Mouse (Mus musculus): Measurements from ENCODE around the gene Zbtb32. TPM values are rescaled to one million over a fixed set of nuclear protein-coding genes. Genes with fewer than 3 reads are reported as not detected.

Gene Zbtb32
- total and polyA plus RNA-seq, 3 experiments: 173 to 183 (median 178) TPM

GRCm38 (mm10) chr7:30596093-30596492 is 2.6 kb downstream of the Zbtb32 start:
- H3K4me3 ChIP-seq (replicated peaks in 1 of 3; ENCODE audit: low read depth in 2 of 3, low read length in 2 of 3, poor library complexity in 1 of 3): no peak overlapping the region
- H3K27me3 ChIP-seq (replicated peaks): no peaks in the 10 kb centered on the region
- peaks cover 19% of the 10 kb centered on the region for H3K79me2 ChIP-seq (replicated peaks; ENCODE audit: control insufficient read depth, extremely low read depth, insufficient read depth, poor library complexity, severe bottlenecking)
- peaks cover 3% of the 10 kb centered on the region for H3K9me3 ChIP-seq (replicated peaks; ENCODE audit: low read length)
- H3K27ac ChIP-seq (ENCODE audit: insufficient read depth, low read depth): peak overlapping the region; percentile 100; the same call in 1 of the 2 replicates
- TF ChIP-seq MAX (IDR thresholded peaks at IDR 0.05; ENCODE audit: low read length) (peak; percentile 52; the same call in 1 of the 2 replicates), CHD1 (IDR thresholded peaks at IDR 0.05; ENCODE audit: low read depth, low read length) (no peak), IRF4 (IDR thresholded peaks at IDR 0.05; ENCODE audit: low read depth, low read length) (peak; percentile 65), MAFK (IDR thresholded peaks at IDR 0.05; ENCODE audit: insufficient replicate concordance, low read length) (0 out of 2 replicates have a peak, but pooled peaks have one; percentile 16), EP300 (IDR thresholded peaks at IDR 0.05; ENCODE audit: low read length) (peak; percentile 67), NRF1 (IDR thresholded peaks at IDR 0.05; ENCODE audit: low read depth, low read length) (no peak), TCF12 (IDR thresholded peaks at IDR 0.05; ENCODE audit: low read depth, low read length) (0 out of 2 replicates have a peak, but pooled peaks have one; percentile 33), SIN3A (IDR thresholded peaks at IDR 0.05; ENCODE audit: low read length) (peak; percentile 32; the same call in 1 of the 2 replicates), BHLHE40 (IDR thresholded peaks at IDR 0.05; ENCODE audit: low read depth, low read length) (0 out of 2 replicates have a peak, but pooled peaks have one; percentile 19), JUND (conservative IDR thresholded peaks at IDR 0.05; ENCODE audit: low read depth, low read length) (no peak), MXI1 (IDR thresholded peaks at IDR 0.05; ENCODE audit: low read depth, low read length) (0 out of 2 replicates have a peak, but pooled peaks have one; percentile 27), ZNF384 (IDR thresholded peaks at IDR 0.05; ENCODE audit: low read depth, low read length) (peak; percentile 35; the same call in 1 of the 2 replicates)
- peak overlapping the region; percentile 46 for H3K9ac ChIP-seq (ENCODE audit: insufficient read depth, low read depth)
- DNase-seq (ENCODE audit: extremely low read depth): no peak
- in situ Hi-C loops (cut with MboI; ENCODE audit: low pct_ligation_motif_present, low pct_unique_long_range_greater_than_20kb, low sequenced_read_pairs): no loop called here
- H3K36me3 ChIP-seq (replicated peaks in 1 of 2; ENCODE audit: control insufficient read depth in 1 of 2, insufficient read depth in 1 of 2, low read length in 1 of 2): peaks cover 0 to 4% of the 10 kb centered on the region in 2 experiments
- H3K4me2 ChIP-seq (ENCODE audit: insufficient read depth, low read depth, poor library complexity, severe bottlenecking): peak overlapping the region; percentile 59
- dilution Hi-C loops (cut with MboI; ENCODE audit: extremely low pct_ligation_motif_present, extremely low pct_unique_long_range_greater_than_20kb, low sequenced_read_pairs): no loop called here
- peaks cover 16 to 39% of the 10 kb centered on the region in 2 experiments for H3K4me1 ChIP-seq (ENCODE audit: control insufficient read depth in 1 of 2, insufficient read depth in 2 of 2)

GRCm38 (mm10) chr7:30594510-30595024 is 4.1 kb downstream of the Zbtb32 start:
- H3K4me3 ChIP-seq (replicated peaks in 1 of 3; ENCODE audit: low read depth in 2 of 3, low read length in 2 of 3, poor library complexity in 1 of 3): no peak overlapping the region
- H3K4me2 ChIP-seq (ENCODE audit: insufficient read depth, low read depth, poor library complexity, severe bottlenecking): peak overlapping the region; percentile 93
- peak overlapping the region; percentile 100 for H3K27ac ChIP-seq (ENCODE audit: insufficient read depth, low read depth)
- no peaks in the 10 kb centered on the region for H3K27me3 ChIP-seq (replicated peaks)
- peaks cover 33% of the 10 kb centered on the region for H3K79me2 ChIP-seq (replicated peaks; ENCODE audit: control insufficient read depth, extremely low read depth, insufficient read depth, poor library complexity, severe bottlenecking)
- H3K9ac ChIP-seq (ENCODE audit: insufficient read depth, low read depth): peak overlapping the region; percentile 57
- dilution Hi-C loops (cut with MboI; ENCODE audit: extremely low pct_ligation_motif_present, extremely low pct_unique_long_range_greater_than_20kb, low sequenced_read_pairs): no loop called here
- peak; percentile 86 for DNase-seq (ENCODE audit: extremely low read depth)
- peaks cover 16 to 46% of the 10 kb centered on the region in 2 experiments for H3K4me1 ChIP-seq (ENCODE audit: control insufficient read depth in 1 of 2, insufficient read depth in 2 of 2)
- peaks cover 0 to 14% of the 10 kb centered on the region in 2 experiments for H3K36me3 ChIP-seq (replicated peaks in 1 of 2; ENCODE audit: control insufficient read depth in 1 of 2, insufficient read depth in 1 of 2, low read length in 1 of 2)
- in situ Hi-C loops (cut with MboI; ENCODE audit: low pct_ligation_motif_present, low pct_unique_long_range_greater_than_20kb, low sequenced_read_pairs): no loop called here
- no peaks in the 10 kb centered on the region for H3K9me3 ChIP-seq (replicated peaks; ENCODE audit: low read length)
- TF ChIP-seq MXI1 (IDR thresholded peaks at IDR 0.05; ENCODE audit: low read depth, low read length) (peak; percentile 17; the same call in 1 of the 2 replicates), CHD1 (IDR thresholded peaks at IDR 0.05; ENCODE audit: low read depth, low read length) (peak; percentile 23; the same call in 1 of the 2 replicates), RCOR1 (conservative IDR thresholded peaks at IDR 0.05; ENCODE audit: low read depth, low read length) (no peak; the same call in 1 of the 2 replicates), MYC (IDR thresholded peaks at IDR 0.05; ENCODE audit: low read depth, low read length) (no peak), CTCF (conservative IDR thresholded peaks at IDR 0.05 in 1 of 2, IDR thresholded peaks at IDR 0.05 in 1 of 2; ENCODE audit: low read depth in 2 of 2, low read length in 2 of 2) (no peak), JUN (IDR thresholded peaks at IDR 0.05; ENCODE audit: insufficient read depth, low read depth, low read length) (no peak), E2F4 (IDR thresholded peaks at IDR 0.05; ENCODE audit: insufficient replicate concordance, low read depth, low read length) (no peak), USF1 (IDR thresholded peaks at IDR 0.05; ENCODE audit: low read depth, low read length) (no peak), ELF1 (IDR thresholded peaks at IDR 0.05; ENCODE audit: low read depth, low read length) (no peak), CHD2 (IDR thresholded peaks at IDR 0.05; ENCODE audit: low read length) (no peak), BHLHE40 (IDR thresholded peaks at IDR 0.05; ENCODE audit: low read depth, low read length) (peak; percentile 4; the same call in 1 of the 2 replicates), MAFK (IDR thresholded peaks at IDR 0.05; ENCODE audit: insufficient replicate concordance, low read length) (no peak; the same call in 1 of the 2 replicates), MAX (IDR thresholded peaks at IDR 0.05; ENCODE audit: low read length) (no peak), ZKSCAN1 (IDR thresholded peaks at IDR 0.05; ENCODE audit: borderline replicate concordance, low read depth, low read length) (no peak), JUND (conservative IDR thresholded peaks at IDR 0.05; ENCODE audit: low read depth, low read length) (no peak), TCF12 (IDR thresholded peaks at IDR 0.05; ENCODE audit: low read depth, low read length) (0 out of 2 replicates have a peak, but pooled peaks have one; percentile 36), GABPA (IDR thresholded peaks at IDR 0.05; ENCODE audit: insufficient replicate concordance, low read depth, low read length) (no peak), ETS1 (conservative IDR thresholded peaks at IDR 0.05; ENCODE audit: low read depth, low read length) (peak; percentile 54), PAX5 (IDR thresholded peaks at IDR 0.05; ENCODE audit: low read length) (no peak), KAT2A (IDR thresholded peaks at IDR 0.05; ENCODE audit: insufficient replicate concordance, low read length) (no peak), HCFC1 (IDR thresholded peaks at IDR 0.05; ENCODE audit: low read depth, low read length) (no peak), UBTF (IDR thresholded peaks at IDR 0.05; ENCODE audit: low read depth, low read length) (no peak), USF2 (conservative IDR thresholded peaks at IDR 0.05; ENCODE audit: low read depth, low read length) (no peak), SIN3A (IDR thresholded peaks at IDR 0.05; ENCODE audit: low read length) (0 out of 2 replicates have a peak, but pooled peaks have one; percentile 8), POLR2A (IDR thresholded peaks at IDR 0.05; ENCODE audit: low read depth, low read length) (no peak), NRF1 (IDR thresholded peaks at IDR 0.05; ENCODE audit: low read depth, low read length) (no peak)

All from CH12.LX (cell line).